Mouse (Mus musculus): ENCODE results near the gene Swap70.

DNA sequence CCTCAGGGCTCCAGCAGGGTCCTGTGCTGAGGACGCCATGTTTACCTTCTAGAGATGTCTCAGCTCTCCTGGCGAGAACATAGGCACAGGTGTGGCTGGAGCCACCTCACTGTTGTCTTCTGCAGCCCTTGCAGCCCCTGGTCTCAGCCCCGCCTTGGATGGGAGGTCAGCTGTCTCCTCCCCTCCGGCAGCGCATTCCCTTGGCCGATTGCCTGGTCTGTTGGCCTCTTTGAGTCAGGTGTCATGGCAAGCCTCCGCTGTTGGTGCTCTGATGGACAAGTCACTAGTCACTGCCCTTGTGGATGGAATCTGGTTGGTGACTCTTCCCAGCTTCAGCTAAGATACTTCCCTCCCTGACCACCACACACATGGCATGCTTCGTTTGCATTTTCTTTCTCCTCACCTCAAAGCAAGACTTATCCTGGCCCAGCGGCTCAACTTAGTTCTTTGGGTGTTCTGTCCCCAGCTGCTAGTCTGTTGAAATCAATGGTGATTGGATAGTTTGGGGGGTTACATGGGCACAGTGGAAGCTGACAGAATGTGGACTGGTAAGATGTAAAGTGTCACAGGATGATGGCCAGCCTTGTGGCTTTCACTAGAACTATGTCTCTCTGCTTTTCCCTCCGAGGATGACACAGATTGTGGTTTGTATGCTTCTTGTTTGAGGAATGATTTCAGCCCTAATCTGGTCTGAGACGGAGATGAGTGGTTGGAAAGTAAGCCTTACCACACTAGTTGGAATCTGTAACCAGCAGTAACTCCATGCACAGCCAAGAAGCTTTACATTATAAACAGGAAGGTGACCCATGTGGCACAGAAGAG is 60.1 kb downstream of the Swap70 start:
- TF ChIP-seq POLR2A (IDR thresholded peaks at IDR 0.05; ENCODE audit: low read depth, low read length) = no peak; the same call in 1 of the 2 replicates
- no peak for TF ChIP-seq MAX (IDR thresholded peaks at IDR 0.05; ENCODE audit: low read length)
- TF ChIP-seq NRF1 (IDR thresholded peaks at IDR 0.05; ENCODE audit: low read depth, low read length) = no peak
- TF ChIP-seq JUND (conservative IDR thresholded peaks at IDR 0.05; ENCODE audit: low read depth, low read length) = no peak
- TF ChIP-seq TCF12 (IDR thresholded peaks at IDR 0.05; ENCODE audit: low read depth, low read length) = no peak
- TF ChIP-seq SMC3 (IDR thresholded peaks at IDR 0.05; ENCODE audit: low read depth, low read length) = no peak
- peak; percentile 37; the same call in 1 of the 2 replicates for TF ChIP-seq UBTF (IDR thresholded peaks at IDR 0.05; ENCODE audit: low read depth, low read length)
- TF ChIP-seq EP300 (IDR thresholded peaks at IDR 0.05; ENCODE audit: low read length) = peak; percentile 41; the same call in 1 of the 2 replicates
- no peak for TF ChIP-seq ELF1 (IDR thresholded peaks at IDR 0.05; ENCODE audit: low read depth, low read length)
- no peak for TF ChIP-seq CTCF (conservative IDR thresholded peaks at IDR 0.05 in 1 of 2, IDR thresholded peaks at IDR 0.05 in 1 of 2; ENCODE audit: low read depth in 2 of 2, low read length in 2 of 2)
- TF ChIP-seq GABPA (IDR thresholded peaks at IDR 0.05; ENCODE audit: insufficient replicate concordance, low read depth, low read length) = no peak

Data from CH12.LX (cell line).